Mouse (Mus musculus) midbrain, embryonic 14.5 days (tissue): Measurements from ENCODE around the gene Bicdl2. TPM values are rescaled to one million over a fixed set of nuclear protein-coding genes. Genes with fewer than 3 reads are reported as not detected.
A peak's percentile ranks its signal among the peaks of the same experiment; 100 is the strongest.

ENCODE experiments used
- ATAC-seq: fragments of 200-750 bp; cut with Nextera tagmentation; 2 replicates; pipeline ENCODE4 v1.8.0; 2017; ENCODE audit warnings: moderate number of reproducible peaks, moderate library complexity; ENCODE audit not compliant: low FRiP score, low TSS enrichment
- DNase-seq: peaks from one replicate; pipeline ENCODE4 v3.0.0-alpha.2; 2015
- H3K27ac ChIP-seq: fragments of 300-500 bp; sonication (generic); replicated peaks from 2 replicates; pipeline ENCODE4 v1.5.1; 2014; ENCODE audit warnings: mild to moderate bottlenecking, low read depth, low read length, moderate library complexity
- H3K27me3 ChIP-seq: fragments of 300-500 bp; sonication (generic); 2 replicates; pipeline ENCODE4 v1.6.1; 2014; ENCODE audit warnings: low read length, control low read depth, mixed read lengths; ENCODE audit not compliant: control insufficient read depth, insufficient read depth
- H3K36me3 ChIP-seq: fragments of 300-500 bp; sonication (generic); 2 replicates; pipeline ENCODE4 v1.6.1; 2014; ENCODE audit warnings: low read length, control low read depth; ENCODE audit not compliant: control insufficient read depth, insufficient read depth
- H3K4me1 ChIP-seq: fragments of 300-500 bp; sonication (generic); 2 replicates; pipeline ENCODE4 v1.6.1; 2014; ENCODE audit warnings: mild to moderate bottlenecking, antibody characterized with exemption, low read length, control low read depth; ENCODE audit not compliant: control insufficient read depth, insufficient read depth
- H3K4me2 ChIP-seq: fragments of 300-500 bp; sonication (generic); 2 replicates; pipeline ENCODE4 v1.6.1; 2014; ENCODE audit warnings: mild to moderate bottlenecking, low read length, moderate library complexity
- H3K4me3 ChIP-seq: fragments of 300-500 bp; sonication (generic); replicated peaks from 2 replicates; pipeline ENCODE4 v1.5.1; 2014; ENCODE audit warnings: low read depth, low read length
- H3K9ac ChIP-seq: fragments of 300-500 bp; sonication (generic); replicated peaks from 2 replicates; pipeline ENCODE4 v1.6.1; 2014; ENCODE audit warnings: mild to moderate bottlenecking, low read length, moderate library complexity
- H3K9me3 ChIP-seq: fragments of 300-500 bp; sonication (generic); 2 replicates; pipeline ENCODE4 v1.6.1; 2016; ENCODE audit warnings: low read length, control low read depth, mixed read lengths; ENCODE audit not compliant: control insufficient read depth
- WGBS: fragments of 180-500 bp; shearing (Covaris S2); extraction: QIAGEN DNeasy Blood & Tissue Kit; methylation state at CpG from one replicate; pipeline ENCODE4 v1.1.7; 2014; 5-methylcytosine and 5-hydroxymethylcytosine counted together
- polyA plus RNA-seq: library from polyadenylated mRNA; unstranded; fragments of >200 nt; fragmentation: Nextera tagmentation; extraction: Ambion mirVana; gene quantifications from 2 replicates; pipeline ENCODE4 v1.2.1, GENCODE M21; 2014

Bicdl2 gene
- polyA plus RNA-seq, 1 experiment from 2014 or later, result 0.26 TPM

DNA sequence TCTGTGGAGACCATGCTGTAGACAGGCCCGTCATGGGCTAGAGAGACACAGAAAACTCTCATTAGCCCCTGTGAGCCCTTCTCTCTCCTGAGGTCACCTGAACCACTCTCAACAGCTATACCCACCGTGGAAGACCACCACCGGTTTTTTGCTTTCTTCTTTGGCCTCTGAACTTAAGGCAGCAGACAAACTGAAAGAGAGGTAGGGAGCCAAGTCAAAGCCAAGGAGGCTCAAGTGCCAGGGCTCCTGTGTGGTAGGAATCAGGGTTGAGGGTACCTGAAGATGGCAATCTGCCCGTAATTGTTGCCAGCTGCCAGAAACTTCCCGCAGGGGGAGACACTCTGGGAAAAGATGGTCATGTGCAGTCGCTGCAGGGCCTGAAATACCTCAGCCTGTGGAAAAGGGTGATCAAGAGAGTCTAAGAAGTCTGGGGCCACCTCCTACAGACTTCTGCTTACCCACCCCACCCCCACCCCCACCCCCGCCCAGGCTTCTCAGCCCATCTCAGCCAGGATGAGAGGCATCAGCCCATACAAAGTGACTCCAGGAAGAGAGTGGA, 10.3 kb downstream of the Bicdl2 start:
- Histone ChIP-seq H3K27me3 (peaks cover 6% of the 10 kb centered on the region), H3K4me2 (no peak overlapping the region), H3K9me3 (no peaks in the 10 kb centered on the region), H3K36me3 (peaks cover 32% of the 10 kb centered on the region), H3K27ac (no peak overlapping the region), H3K4me3 (no peak overlapping the region), H3K9ac (no peak overlapping the region), H3K4me1 (peaks cover 16% of the 10 kb centered on the region)
- ATAC-seq, result no peak
- no peak for DNase-seq
- WGBS, result 96% methylated on average over 7 of the region's 7 CpGs

DNA sequence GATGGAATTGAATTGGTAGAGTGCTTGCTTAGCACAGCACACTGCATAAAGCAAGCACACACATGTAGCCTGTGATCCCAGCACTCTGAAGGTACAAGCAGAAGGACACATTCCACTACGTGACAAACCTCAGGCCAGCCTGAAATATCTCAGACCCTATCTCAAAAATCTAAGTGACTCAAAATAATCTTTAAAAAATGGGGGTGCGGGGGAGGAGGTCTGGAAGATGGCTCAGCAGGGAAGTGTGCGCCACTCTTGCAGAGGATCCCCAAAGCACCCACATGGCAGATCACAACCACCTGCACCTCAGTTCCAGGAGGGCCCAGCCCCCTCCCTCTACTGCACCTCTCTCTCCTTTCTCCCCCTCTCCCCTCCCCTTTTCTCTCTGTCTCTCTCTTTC, 11.2 kb downstream of the Bicdl2 start:
- DNase-seq, result no peak
- WGBS, result 94% methylated on average over 3 of the region's 3 CpGs
- Histone ChIP-seq H3K4me1 (peaks cover 21% of the 10 kb centered on the region), H3K9ac (no peak overlapping the region), H3K9me3 (no peaks in the 10 kb centered on the region), H3K27ac (no peak overlapping the region), H3K27me3 (peaks cover 15% of the 10 kb centered on the region), H3K4me2 (no peak overlapping the region), H3K4me3 (no peak overlapping the region), H3K36me3 (peaks cover 27% of the 10 kb centered on the region)
- no peak for ATAC-seq

DNA sequence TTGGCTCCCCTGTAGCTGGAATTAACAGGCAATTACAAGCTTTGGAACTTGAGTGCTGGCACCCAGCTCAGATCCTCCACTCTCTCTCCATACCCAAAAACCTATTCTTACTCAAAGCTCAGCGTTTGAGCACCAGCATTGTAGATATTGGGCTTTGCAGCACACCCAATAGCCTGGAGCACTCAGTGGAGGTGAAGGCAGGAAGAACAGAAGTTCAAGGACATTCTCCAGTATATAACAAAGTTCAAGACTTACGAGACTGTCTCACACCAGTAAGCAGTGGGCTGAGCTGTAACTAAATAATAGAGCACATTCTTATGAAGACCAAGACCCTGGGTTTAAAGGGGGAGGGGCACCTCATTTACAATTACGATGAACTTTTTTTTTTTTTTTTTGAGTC, 12.5 kb downstream of the Bicdl2 start:
- H3K9ac ChIP-seq, result no peak overlapping the region
- no peak for ATAC-seq

DNA sequence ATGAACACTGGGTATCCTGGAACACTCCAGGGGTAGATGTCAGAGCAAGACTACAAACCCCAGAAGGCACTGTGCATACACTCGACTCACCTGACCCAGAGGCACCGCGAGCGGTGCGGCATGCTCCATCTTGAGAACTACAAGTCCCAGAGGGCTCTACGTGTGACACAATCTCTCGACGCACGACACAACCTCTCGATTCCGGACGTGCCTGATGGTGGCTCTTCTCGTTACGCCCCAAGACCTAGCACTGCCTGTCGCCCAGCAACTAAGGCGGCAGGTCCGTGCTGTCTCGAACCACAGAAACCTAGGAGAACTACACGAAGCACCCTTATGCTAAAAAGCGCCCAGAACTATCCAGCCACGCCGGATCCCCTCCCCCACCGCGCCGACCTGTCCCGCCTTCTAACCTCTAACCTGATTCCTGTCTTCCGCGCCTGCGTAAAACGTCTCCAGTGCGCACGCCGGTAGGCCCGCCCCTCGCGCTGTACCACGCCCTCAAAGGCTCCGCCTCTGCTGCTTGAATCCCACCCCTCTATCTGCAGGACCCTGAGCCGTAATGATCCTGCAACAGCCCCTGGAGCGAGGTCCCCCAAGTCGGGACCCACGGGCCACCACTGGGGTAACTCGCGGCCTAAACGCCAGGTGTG, 13.2 kb downstream of the Bicdl2 start, which contains the start of the genes Hcfc1r1 and Thoc6:
Gene Hcfc1r1, plus strand, starts transcription at position 173 of the 650 bp plus-strand sequence.
Gene Thoc6, minus strand, starts transcription at position 459 of the 650 bp plus-strand sequence.
- H3K9ac ChIP-seq, result peak within 1 kb of the TSS; percentile 66
- DNase-seq, result peak; percentile 97
- H3K4me1 ChIP-seq, result peaks cover 32% of the 10 kb centered on the region
- peak within 1 kb of the TSS; percentile 86 for H3K27ac ChIP-seq
- peak within 1 kb of the TSS; percentile 79 for H3K4me2 ChIP-seq
- no peaks in the 10 kb centered on the region for H3K9me3 ChIP-seq
- H3K36me3 ChIP-seq, result peaks cover 20% of the 10 kb centered on the region
- peaks cover 23% of the 10 kb centered on the region for H3K27me3 ChIP-seq
- ATAC-seq, result peak; percentile 92
- peak within 1 kb of the TSS; percentile 62 for H3K4me3 ChIP-seq
- WGBS, result under 1% methylated on average over 45 of the region's 45 CpGs

More for the DNA sequence above, 12.5 kb downstream of the Bicdl2 start:
- H3K9me3 ChIP-seq, result no peaks in the 10 kb centered on the region
- H3K4me1 ChIP-seq, result peaks cover 32% of the 10 kb centered on the region
- peak overlapping the region; percentile 62 for H3K4me3 ChIP-seq
- peaks cover 26% of the 10 kb centered on the region for H3K36me3 ChIP-seq
- peaks cover 19% of the 10 kb centered on the region for H3K27me3 ChIP-seq
- no peak overlapping the region for H3K27ac ChIP-seq
- 73% methylated on average over 3 of the region's 3 CpGs for WGBS
- H3K4me2 ChIP-seq, result peak overlapping the region; percentile 79
- DNase-seq, result no peak

DNA sequence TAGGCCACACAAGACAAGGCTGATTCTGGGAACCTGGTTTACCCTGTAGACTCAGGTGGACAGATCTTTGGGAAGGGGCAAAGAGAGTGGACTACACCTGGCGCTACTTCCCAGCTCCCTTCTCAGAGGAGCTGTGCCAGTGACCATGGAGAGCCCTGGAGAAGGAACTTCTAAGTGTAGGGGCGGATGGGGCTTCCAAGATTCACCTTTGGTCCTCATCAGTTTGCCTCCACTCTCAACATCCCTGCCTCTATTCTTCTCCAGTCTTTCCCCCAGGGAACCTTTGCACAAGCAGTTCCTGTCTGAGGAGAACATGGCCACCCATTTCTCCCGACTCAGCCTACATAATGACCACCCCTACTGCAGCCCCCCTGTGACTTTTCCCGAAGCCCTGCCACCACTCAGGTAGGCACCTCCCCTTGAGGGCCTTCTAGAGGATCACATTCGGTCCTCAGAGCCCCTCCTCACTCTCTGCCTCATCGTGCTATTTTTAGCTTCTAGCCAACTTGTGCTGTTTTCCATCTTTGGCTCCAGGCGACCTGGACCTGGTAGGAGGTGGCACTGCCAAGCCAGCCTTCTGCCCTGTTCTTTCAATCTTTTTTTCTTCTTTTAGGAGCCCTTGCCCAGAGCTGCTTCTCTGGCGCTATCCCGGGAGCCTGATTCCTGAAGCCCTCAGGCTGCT, 14.1 kb downstream of the Bicdl2 start:
- H3K4me3 ChIP-seq, result peak overlapping the region; percentile 62
- H3K36me3 ChIP-seq, result peaks cover 12% of the 10 kb centered on the region
- peak overlapping the region; percentile 66 for H3K9ac ChIP-seq
- peaks cover 32% of the 10 kb centered on the region for H3K4me1 ChIP-seq
- peak overlapping the region; percentile 86 for H3K27ac ChIP-seq
- DNase-seq (no peak), ATAC-seq (no peak)
- H3K27me3 ChIP-seq, result peaks cover 32% of the 10 kb centered on the region
- 52% methylated on average over 9 of the region's 9 CpGs for WGBS
- no peaks in the 10 kb centered on the region for H3K9me3 ChIP-seq
- H3K4me2 ChIP-seq, result peak overlapping the region; percentile 79

DNA sequence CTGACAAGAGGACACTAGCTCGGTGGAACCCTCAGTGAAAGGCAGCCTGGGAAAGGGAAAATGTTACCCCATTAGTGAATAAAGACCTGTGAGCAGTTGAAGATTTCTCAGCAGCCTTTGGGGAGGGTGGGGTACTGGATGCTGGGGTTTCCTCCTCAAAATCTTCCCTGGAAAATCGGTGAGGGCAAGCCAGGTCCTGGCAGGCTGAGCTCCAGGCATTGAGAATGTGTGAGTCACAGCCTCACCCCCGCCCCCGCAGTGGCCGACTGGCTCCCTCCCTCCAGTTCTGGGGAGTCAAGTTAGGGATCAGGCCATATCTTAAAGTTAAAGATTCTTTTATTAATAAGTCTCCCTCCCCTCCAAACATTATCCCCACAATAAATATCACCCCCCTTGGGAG, 14.8 kb downstream of the Bicdl2 start:
- no peak for ATAC-seq
- H3K27ac ChIP-seq, result no peak overlapping the region
- no peaks in the 10 kb centered on the region for H3K9me3 ChIP-seq
- H3K4me1 ChIP-seq, result peaks cover 32% of the 10 kb centered on the region
- H3K36me3 ChIP-seq, result peaks cover 4% of the 10 kb centered on the region; the same call in 1 of the 2 replicates
- no peak for DNase-seq
- H3K4me3 ChIP-seq, result no peak overlapping the region
- no peak overlapping the region for H3K9ac ChIP-seq
- H3K27me3 ChIP-seq, result peaks cover 39% of the 10 kb centered on the region
- H3K4me2 ChIP-seq, result peak overlapping the region; percentile 79
- 47% methylated on average over 5 of the region's 5 CpGs for WGBS

DNA sequence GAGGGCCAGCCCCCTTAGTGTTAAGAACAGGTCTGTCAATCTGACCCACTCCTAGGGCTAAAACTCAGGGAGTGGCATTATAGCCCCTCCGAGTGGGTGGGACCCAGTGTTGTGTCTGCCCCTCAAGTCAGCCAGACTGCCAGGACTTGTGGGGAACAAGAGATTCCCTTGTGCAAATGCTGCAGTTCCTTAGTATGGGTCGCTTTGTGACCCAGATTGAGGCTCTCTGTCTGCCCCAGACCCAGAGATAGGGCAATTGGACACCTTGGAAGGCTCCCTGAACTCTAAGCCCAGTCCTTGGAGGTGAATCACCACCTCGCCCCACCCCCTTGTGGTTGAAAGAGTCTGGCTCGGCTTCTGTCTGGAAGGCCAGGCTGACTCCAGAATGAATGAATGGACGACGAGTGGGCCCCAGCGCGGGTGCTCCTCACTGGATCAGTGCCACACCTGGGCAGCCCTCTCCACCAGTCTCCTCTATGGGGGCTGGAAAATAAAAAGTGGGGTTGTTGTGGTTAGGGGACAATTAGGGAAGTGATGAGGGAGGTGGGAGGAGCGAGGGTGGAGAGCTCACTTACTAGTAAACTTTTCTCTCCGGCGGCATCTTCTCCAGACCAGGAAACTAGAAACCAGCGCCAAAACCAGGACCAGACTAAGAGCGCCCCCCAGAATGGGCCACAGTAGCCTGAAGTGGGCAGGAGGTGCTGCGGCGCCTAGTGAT, 15.4 kb downstream of the Bicdl2 start:
- Histone ChIP-seq H3K9ac (no peak overlapping the region), H3K36me3 (no peaks in the 10 kb centered on the region), H3K4me2 (peak overlapping the region; percentile 89), H3K4me3 (0 out of 2 replicates have a peak overlapping the region, but pooled peaks have one; percentile 45), H3K4me1 (peaks cover 32% of the 10 kb centered on the region), H3K9me3 (no peaks in the 10 kb centered on the region), H3K27ac (no peak overlapping the region), H3K27me3 (peaks cover 45% of the 10 kb centered on the region)
- no peak for ATAC-seq
- DNase-seq, result no peak
- WGBS, result 13% methylated on average over 15 of the region's 15 CpGs

DNA sequence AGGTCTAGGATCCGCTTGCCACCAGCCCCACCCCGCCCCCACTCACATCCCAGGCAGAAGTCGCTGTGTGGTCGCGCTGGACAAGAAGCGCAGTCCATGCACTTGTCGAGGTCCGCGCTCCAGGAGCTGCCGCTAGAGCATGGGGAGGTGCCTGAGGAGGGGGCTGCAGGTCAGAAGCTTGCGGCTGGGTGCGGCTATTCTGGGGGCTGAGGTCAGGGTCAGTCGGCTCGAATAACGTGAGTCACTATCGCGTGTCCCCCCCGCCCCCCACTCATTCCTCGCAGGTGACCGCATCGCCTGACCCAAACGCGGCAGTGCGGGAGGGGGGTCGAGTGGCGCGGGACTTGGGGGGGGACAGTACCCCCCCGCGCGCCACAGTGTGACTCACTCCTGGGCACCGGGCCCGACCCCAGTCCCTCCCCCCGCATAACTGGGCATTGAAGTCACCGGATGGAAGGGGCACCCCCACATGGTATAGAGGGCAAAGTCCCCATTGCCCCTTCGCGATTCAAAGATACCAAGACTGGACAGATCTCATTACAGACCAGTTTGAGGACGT, 16.2 kb downstream of the Bicdl2 start:
- DNase-seq (peak; percentile 38), ATAC-seq (no peak)
- H3K27me3 ChIP-seq, result peaks cover 53% of the 10 kb centered on the region
- H3K4me3 ChIP-seq, result peak overlapping the region; percentile 45
- WGBS, result 1% methylated on average over 37 of the region's 37 CpGs
- peaks cover 32% of the 10 kb centered on the region for H3K4me1 ChIP-seq
- no peaks in the 10 kb centered on the region for H3K9me3 ChIP-seq
- H3K9ac ChIP-seq, result peak overlapping the region; percentile 39
- no peak overlapping the region for H3K27ac ChIP-seq
- peak overlapping the region; percentile 89 for H3K4me2 ChIP-seq
- H3K36me3 ChIP-seq, result no peaks in the 10 kb centered on the region
